Mouse (Mus musculus) E14TG2a.4 (cell line): Measurements from ENCODE around the gene Trak2.
"Not testable (repeated sequence)": the region's sequence is repeated elsewhere in the genome, so short reads cannot be mapped to it uniquely, and the experiment has no call there.

Experiments used
- H3K27me3 ChIP-seq: 2 replicates; pipeline ENCODE4 v1.6.1; 2014; ENCODE audit warnings: low read length, control low read depth; ENCODE audit not compliant: insufficient read depth
- H3K36me3 ChIP-seq: 2 replicates; pipeline ENCODE4 v1.6.1; 2014; ENCODE audit warnings: low read length, control low read depth; ENCODE audit not compliant: insufficient read depth
- H3K4me1 ChIP-seq: replicated peaks from 2 replicates; pipeline ENCODE4 v1.6.1; 2014; ENCODE audit warnings: low read depth, low read length, control low read depth
- H3K4me3 ChIP-seq: replicated peaks from 2 replicates; pipeline ENCODE4 v1.5.1; 2014; ENCODE audit warnings: mild to moderate bottlenecking, low read length
- H3K9me3 ChIP-seq: 2 replicates; pipeline ENCODE4 v1.6.1; 2014; ENCODE audit warnings: low read length, control low read depth
- CTCF ChIP-seq: conservative IDR thresholded peaks from 2 replicates; pipeline ENCODE4 v1.5.1; 2014; ENCODE audit warnings: low read length
- NANOG ChIP-seq: IDR thresholded peaks from 2 replicates; pipeline ENCODE4 v1.6.1; 2014; ENCODE audit warnings: borderline replicate concordance, low read length, mixed read lengths
- POU5F1 ChIP-seq: IDR thresholded peaks from 2 replicates; pipeline ENCODE4 v1.6.1; 2014; ENCODE audit warnings: low read length, borderline replicate concordance

Trak2 gene

DNA sequence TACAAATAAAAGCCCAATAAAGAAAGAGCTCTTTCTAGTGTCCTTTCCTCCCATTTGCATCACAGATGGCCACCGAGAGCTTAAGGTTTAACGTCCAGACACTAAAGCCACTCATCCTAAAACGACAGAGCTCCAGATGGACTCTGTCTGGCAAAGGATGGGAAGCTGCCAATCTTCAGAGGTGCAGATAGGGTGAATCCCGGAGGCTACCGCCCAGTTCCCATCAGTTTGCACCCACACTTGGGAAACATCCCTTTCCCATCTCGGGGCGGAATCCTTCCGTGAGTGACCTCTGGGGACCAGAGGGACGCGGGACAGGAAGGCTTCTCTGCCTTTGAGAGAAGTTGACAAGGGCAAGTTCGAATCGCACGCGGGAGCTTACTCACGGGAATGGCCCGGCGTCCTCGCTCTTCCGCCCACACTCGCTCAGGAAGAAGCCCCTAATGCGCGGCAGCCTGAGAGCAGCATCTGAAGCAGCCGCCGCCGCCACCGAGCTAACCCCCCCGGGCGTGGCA is 322 bp downstream of the Trak2 start:
- Histone ChIP-seq H3K9me3 (no peaks in the 10 kb centered on the region), H3K36me3 (0 out of 2 replicates have a peak, but pooled peaks cover 7% of the 10 kb centered on the region), H3K4me1 (peaks cover 39% of the 10 kb centered on the region), H3K4me3 (peak overlapping the region; percentile 99), H3K27me3 (peaks cover 8% of the 10 kb centered on the region; the same call in 1 of the 2 replicates)
- TF ChIP-seq POU5F1: no peak
- TF ChIP-seq NANOG: no peak
- no peak for TF ChIP-seq CTCF

DNA sequence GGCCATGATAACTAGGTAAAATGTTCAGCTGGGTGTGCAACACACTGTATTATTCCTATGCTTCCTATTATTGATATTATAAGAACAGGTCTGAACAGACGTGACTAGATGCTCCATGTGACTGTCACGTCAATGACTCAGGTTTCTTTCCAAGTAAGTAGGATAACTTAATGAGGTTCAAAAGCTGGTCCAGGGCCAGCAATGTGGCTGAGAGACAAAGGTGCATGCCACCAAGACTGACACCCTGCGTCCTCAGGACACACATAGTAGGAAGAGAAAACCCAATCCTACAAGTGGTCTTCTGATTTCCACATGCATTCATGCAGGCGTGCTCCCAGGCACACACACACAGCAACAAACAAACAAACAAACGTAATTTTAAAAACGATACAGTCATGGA is 2.1 kb downstream of the Trak2 start:
- H3K27me3 ChIP-seq: peaks cover 8% of the 10 kb centered on the region; the same call in 1 of the 2 replicates
- H3K36me3 ChIP-seq: 0 out of 2 replicates have a peak, but pooled peaks cover 7% of the 10 kb centered on the region
- TF ChIP-seq NANOG (no peak), CTCF (no peak), POU5F1 (no peak)
- H3K9me3 ChIP-seq: no peaks in the 10 kb centered on the region
- peaks cover 40% of the 10 kb centered on the region for H3K4me1 ChIP-seq
- H3K4me3 ChIP-seq: no peak overlapping the region

DNA sequence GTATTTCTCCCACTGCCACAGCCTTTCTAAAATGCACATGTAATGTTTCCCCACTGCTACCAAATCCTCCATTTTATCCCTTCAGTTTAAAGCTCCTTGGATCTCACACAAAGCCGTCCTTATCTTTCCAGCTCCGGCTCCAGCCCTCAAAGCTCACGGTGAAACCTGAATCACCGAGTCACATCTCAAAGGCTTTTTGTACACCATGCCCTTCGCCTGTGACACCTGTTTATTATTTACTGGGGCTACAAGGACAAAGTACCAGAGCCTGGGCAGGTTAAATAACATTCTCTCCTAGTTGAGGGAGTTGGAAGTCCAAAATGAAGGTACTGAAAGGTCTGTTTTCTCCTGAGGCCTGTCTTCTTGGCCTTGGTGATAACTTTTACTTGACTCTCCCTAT is 3.2 kb downstream of the Trak2 start:
- Histone ChIP-seq H3K4me3 (no peak overlapping the region), H3K27me3 (peaks cover 5% of the 10 kb centered on the region; the same call in 1 of the 2 replicates), H3K4me1 (peaks cover 49% of the 10 kb centered on the region), H3K36me3 (0 out of 2 replicates have a peak, but pooled peaks cover 7% of the 10 kb centered on the region), H3K9me3 (no peaks in the 10 kb centered on the region)
- no peak for TF ChIP-seq NANOG

DNA sequence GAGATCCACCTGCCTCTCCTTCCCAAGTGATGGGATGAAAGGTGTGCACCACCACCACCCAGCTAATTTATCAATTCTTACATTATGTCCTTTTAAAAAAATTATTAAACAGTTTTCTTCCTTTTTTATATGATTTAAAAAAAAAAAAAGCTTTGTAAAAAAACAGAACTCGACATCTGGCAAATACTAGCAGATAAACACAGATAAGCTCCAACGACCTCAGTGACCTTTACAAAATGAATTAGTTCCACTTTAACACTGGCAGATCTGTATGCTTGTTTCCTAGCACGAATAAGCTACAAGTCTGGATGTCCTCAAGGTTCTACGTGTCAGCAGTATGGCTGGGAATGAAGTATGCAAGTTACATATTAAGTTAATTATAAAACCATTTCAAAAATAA is 5.7 kb downstream of the Trak2 start:
- Histone ChIP-seq H3K9me3 (no peaks in the 10 kb centered on the region), H3K36me3 (peaks cover 9% of the 10 kb centered on the region; the same call in 1 of the 2 replicates), H3K4me1 (peaks cover 53% of the 10 kb centered on the region), H3K4me3 (no peak overlapping the region), H3K27me3 (no peaks in the 10 kb centered on the region)
- TF ChIP-seq CTCF: no peak
- TF ChIP-seq POU5F1: no peak
- no peak for TF ChIP-seq NANOG

DNA sequence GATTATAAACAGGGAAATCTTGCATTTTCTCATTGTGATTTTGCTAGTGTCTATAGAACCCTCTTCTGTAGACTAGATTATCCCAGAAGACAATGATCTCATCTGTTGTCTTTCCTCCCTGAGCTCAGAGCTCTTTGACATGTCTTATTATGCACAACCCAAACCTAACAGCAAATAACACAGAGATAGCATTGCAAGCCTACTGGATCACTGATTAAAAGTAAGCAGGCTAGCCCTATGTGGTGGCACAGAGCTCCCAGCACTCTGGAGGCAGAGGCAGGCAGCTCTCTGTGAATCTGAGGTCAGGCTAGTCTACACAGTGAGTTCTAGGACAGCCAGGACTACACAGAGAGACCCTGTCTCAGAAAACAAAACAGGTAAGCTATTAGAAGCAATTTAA is 10.4 kb downstream of the Trak2 start:
- Histone ChIP-seq H3K4me1 (peaks cover 66% of the 10 kb centered on the region), H3K9me3 (no peaks in the 10 kb centered on the region), H3K27me3 (no peaks in the 10 kb centered on the region), H3K36me3 (peaks cover 4% of the 10 kb centered on the region; the same call in 1 of the 2 replicates), H3K4me3 (no peak overlapping the region)
- no peak for TF ChIP-seq POU5F1
- TF ChIP-seq CTCF: no peak
- no peak for TF ChIP-seq NANOG

DNA sequence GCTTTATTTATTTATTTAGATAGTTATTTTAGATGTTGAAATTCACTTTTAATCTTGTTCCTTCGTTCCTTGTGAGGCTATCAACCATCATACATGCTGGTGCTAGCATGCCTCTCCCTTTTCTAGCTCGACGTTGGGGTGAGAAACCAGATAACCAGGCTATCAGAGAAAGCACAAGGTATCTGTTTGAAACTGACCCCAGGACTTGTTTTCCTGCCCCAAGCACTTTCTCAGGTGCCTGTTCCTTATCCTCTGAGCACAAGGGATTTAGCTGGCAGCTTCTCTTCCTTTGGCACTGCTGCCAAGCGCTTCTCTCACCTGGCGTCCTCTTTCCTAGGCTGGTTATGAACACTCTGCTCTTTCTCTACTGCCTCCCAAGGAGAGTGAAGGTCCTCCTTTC is 10.8 kb downstream of the Trak2 start:
- Histone ChIP-seq H3K27me3 (no peaks in the 10 kb centered on the region), H3K4me1 (peaks cover 70% of the 10 kb centered on the region), H3K4me3 (no peak overlapping the region), H3K9me3 (no peaks in the 10 kb centered on the region), H3K36me3 (peaks cover 4% of the 10 kb centered on the region; the same call in 1 of the 2 replicates)
- TF ChIP-seq POU5F1 (no peak), CTCF (no peak)

DNA sequence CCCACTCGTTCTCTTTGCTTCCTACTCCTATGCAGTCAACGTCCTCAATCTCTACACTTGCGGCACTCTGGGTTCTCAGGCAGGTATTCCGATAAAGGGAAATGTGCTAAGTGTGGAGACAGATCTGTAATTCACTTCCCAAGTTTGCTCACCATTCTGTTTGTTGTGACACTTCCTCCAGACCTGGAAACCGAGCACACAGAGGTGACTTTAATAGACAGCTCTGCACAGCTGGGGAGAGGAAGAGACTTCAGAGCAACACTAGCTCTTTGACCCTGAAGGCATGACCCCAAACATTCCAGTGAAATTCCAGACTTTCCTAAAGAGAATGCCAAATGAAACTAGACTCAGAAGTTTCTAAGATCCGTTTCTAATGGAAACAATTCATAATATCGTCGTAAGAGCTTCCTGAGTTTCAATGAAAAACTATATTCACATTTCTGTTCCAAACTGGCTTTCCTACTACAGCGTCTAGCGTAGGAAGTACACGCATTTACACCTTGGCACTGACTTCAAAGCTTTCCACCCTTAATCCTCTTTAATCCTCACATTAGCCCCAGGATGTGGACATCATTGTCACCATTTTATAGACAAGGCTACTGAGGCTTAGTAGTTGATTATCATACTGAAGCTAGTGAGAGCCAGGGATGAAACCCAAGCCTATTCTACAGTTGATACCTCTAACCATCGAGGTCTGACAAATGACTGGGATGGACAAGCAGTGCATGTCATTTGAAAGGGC is 11.9 kb downstream of the Trak2 start:
- H3K27me3 ChIP-seq: no peaks in the 10 kb centered on the region
- peaks cover 80% of the 10 kb centered on the region for H3K4me1 ChIP-seq
- peaks cover 4% of the 10 kb centered on the region; the same call in 1 of the 2 replicates for H3K36me3 ChIP-seq
- H3K9me3 ChIP-seq: no peaks in the 10 kb centered on the region
- H3K4me3 ChIP-seq: no peak overlapping the region
- TF ChIP-seq POU5F1 (no peak), NANOG (peak; percentile 23; the same call in 1 of the 2 replicates)

DNA sequence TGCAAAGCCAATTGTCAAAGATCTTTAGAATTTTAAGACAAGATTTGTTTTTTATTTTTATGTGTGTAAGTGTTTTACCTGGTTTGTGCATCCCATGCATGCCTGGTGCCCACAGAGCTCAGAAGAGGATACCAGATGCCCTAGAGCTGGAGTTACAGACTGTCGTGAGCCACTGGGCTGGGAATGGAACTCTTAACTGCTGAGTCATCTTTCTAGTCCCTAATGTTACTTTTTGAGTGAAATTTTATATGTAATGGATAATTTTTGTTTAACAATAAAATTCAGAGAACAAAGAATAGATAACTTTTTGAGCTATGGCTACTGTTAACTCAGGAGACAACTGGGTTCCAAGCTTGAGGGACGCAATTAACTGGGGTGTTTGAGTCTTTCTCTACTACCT is 13.5 kb downstream of the Trak2 start:
- peaks cover 81% of the 10 kb centered on the region for H3K4me1 ChIP-seq
- peaks cover 4% of the 10 kb centered on the region; the same call in 1 of the 2 replicates for H3K36me3 ChIP-seq
- no peak for TF ChIP-seq POU5F1
- no peak for TF ChIP-seq NANOG
- no peak for TF ChIP-seq CTCF
- H3K4me3 ChIP-seq: peak overlapping the region; percentile 53
- H3K27me3 ChIP-seq: no peaks in the 10 kb centered on the region
- H3K9me3 ChIP-seq: no peaks in the 10 kb centered on the region

DNA sequence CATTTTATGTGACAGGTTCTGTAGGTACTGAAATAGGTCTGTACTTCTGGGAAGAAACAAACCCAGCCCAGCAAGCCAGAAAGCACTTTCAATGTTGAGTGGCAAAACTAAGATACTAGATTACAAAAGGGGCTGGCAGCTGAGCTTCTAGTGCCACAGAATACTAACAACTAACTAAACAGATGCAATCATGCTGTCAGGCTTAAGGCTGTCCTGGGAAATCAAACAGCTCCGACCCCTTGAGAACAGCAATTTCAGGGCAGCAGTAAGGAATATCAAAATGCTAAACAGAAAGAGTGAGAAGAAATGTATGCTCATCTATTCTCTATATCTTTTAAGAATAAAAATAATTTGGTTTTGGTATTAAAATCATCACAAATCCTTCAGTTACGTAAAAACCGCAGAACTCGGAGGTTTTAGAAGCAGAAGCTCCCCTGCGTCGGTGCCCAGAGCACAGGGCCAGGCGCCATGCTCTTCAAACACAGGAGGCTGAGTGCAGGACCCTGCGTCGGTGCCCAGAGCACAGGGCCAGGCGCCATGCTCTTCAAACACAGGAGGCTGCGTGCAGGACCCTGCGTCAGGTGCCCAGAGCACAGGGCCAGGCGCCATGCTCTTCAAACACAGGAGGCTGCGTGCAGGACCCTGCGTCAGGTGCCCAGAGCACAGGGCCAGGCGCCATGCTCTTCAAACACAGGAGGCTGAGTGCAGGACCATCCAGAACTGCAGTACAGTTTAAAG is 14.3 kb downstream of the Trak2 start:
- not testable (repeated sequence) for H3K36me3 ChIP-seq, H3K9me3 ChIP-seq, H3K27me3 ChIP-seq
- Histone ChIP-seq H3K4me1 (peaks cover 86% of the 10 kb centered on the region), H3K4me3 (peak overlapping the region; percentile 53)
